Mouse (Mus musculus): ENCODE results near the gene Sema4c. TPM values are rescaled to one million over a fixed set of nuclear protein-coding genes. Genes with fewer than 3 reads are reported as not detected.

Gene Sema4c
- polyA plus RNA-seq, 1 experiment: 20.6 TPM

DNA sequence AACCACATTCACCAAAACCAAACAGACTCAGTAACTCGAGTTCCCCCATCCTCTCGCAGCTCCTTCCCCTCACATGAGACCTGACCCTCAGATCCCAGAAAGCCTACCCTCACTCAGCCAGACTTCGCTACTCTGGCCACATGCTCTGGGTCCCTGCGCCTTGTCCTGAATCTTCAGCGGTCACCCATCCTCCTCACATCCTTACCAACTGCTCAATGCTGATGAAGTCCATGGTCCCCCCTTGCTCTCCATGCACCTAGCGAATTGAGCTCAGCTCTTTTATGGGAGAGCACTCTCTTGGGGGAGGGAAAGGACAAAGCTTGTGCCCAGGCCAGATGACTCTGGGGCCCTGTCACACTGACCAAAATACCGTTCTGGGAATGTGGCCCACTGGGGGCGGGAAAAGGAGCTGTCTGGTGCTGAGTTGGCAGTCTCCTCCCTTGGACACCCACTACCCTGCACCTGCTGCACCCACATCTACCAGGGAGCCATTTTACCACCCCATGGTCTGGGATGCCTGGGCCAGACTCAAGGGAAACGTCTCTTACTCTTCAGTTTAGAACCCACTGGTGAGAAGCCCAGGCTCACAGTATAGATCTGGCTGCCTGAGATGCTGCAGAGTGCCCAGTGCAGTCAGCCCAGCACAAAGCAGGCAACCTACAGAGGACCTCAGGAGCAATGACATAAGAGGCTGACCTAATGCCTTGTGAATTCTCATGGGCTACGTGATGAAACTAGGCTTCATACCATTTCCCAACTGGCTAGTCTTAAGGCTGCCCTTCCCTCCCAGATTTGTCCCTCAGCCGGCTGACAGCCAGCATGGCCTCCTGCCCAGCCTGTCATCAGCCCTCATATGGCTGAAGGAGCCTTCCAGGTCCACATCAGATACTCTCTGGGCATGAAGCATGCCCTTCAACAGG, 22.4 kb downstream of the Sema4c start:
- no peak for DNase-seq (ENCODE audit: low read depth)

DNA sequence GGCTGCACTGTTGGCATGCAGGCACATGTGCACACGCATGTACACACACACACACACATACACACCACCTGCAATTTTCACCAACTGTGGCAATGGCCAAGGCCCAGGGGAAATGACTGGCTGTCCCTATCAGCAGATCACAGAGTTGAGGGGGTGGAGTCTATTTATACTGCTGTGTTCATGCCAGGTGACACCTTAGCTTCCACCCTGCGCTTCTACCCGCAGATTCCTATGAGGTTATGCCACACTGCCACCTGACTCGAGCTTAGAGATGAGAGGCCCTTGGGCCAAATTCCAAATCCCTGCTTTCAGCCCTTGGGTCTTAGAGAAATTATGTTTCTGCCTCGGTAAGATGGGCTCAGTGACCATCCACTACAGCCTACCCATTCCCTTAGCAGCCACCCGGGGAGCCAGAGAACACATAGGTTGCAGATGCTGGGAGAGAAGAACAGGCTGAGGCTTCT, 23.5 kb downstream of the Sema4c start:
- no peak for DNase-seq (ENCODE audit: low read depth)

DNA sequence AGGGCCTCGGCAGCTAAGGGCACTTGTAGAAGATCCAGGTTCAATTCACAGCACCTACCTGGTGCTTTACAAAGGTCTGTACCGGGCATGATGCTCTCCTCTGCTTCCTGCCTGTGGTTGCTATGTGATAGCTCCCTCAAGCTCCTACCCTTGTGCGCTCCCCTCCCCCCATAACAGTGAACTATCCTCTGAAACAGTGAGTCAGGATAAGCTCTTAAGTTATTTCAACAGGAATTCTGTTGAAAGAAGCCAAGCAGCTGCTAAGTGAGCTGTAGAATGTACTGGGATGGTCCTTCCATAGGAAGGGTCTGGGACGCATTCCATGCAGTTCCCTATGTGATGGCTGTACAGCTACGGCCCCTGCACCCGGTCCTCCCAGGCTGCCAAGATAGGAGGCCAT, 24.6 kb downstream of the Sema4c start:
- no peak for DNase-seq (ENCODE audit: low read depth)

DNA sequence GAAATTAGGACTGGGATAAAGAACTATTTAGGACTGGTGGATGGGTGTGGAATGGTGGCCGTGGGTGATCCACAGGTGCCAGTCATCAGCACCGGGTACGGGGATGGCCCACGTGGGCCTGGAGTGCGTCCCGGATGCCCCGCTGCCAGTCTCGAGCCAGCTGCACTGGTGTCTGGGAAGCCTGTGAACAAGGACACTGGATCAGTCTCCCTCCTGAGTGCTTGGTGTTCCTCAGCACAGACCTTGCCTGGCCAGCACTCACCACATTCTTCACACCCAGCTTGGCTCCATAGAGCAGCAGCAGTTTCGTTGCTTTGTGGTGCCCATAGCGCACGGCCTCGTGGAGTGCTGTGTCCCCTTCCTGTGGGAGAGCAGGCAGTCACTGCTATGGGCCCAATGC, 26.7 kb downstream of the Sema4c start:
- DNase-seq (ENCODE audit: low read depth): no peak

DNA sequence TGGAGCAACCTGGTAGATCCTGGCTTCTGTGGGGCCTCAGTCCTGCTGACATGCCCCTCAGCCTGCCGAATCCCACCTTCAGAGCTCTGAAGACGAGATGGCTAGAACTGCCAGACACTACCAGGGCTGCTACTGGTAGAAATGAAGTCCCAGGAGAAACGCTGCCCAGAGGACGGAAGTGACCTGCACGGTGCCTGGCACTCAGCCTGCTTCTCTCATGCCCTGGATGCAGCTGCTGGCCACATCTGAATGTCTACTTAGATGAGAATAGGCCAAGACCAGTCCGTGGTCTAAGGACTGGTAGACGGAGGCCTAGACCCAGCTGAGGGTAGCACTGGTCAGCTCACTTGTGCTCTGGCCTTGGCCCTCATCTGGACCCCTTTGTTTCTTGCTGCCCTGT, 27.2 kb downstream of the Sema4c start:
- DNase-seq (ENCODE audit: low read depth): no peak

DNA sequence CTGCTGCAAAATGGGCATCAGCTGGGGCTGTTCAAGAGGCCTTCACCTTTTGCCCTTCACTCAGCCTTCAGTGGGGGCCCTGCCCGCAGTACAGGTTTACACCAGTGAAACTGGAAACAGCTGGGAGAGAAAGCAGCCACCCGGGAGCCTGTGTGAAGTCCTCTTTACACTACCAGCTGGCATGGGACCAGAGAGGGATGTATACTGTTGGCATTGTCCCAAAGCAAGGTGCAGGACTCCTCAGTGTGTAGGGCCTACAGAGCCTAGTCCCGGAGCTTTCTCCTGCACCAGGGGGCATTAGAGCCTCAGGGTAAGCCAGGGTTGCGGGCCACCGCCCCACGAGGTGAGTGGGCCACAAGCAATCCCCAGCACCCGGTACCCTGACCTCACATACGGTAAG, 27.7 kb downstream of the Sema4c start:
- DNase-seq (ENCODE audit: low read depth): no peak

DNA sequence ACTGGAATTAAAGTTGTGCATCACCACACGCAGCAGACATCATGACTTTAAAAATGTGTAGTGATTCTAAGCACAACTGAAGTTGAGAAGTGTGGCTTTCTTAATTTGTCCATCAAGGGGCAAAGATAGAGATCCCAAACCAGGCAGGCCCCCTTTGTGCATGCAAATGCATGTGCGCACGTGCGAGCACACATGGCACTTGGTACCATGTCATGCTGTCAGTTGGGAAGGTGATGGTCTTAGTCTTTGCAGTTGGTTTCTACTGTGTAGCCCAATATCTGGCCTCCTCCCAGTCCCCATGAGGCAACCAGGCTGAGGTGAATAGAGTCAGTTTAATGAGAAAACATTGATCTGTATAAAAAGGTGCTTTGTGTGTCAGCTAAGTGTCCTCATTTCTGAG, 28.3 kb downstream of the Sema4c start:
- DNase-seq (ENCODE audit: low read depth): no peak

DNA sequence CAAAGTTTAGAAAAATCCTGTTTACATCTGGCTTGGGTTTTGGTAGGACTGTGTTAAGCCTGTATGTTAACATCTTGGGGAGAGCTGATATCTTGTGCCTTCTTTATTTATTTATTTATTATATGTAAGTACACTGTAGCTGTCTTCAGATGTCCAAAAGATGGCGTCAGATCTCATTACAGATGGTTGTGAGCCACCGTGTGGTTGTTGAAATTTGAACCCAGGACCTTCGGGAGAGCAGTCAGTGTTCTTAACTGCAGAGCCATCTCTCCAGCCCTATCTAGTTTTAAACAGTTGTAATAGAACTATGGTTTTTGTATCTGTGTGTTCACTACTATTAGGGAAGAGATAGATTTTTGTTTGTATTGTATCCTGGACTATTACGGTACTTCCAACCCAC, 28.9 kb downstream of the Sema4c start:
- no peak for DNase-seq (ENCODE audit: low read depth)

DNA sequence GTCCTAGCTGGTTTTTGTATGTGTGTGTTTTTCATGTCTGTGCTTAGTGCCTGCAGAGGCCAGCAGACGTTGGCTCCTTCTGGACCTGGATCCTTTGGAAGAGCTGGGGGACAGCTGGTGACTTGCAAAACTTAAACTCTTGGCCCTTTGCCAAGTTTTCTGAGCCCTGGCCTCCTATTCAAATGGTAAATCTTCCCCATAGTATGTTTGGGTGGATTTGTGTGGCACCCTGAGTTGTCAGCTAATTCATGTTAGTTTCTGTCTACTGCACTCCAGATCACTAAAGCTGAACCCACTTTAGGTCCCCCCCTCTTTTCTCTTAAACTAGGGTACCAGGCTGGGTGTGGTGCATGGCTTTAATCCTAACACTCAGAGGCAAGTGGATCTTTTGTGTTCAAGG, 29.8 kb downstream of the Sema4c start:
- no peak for DNase-seq (ENCODE audit: low read depth)

DNA sequence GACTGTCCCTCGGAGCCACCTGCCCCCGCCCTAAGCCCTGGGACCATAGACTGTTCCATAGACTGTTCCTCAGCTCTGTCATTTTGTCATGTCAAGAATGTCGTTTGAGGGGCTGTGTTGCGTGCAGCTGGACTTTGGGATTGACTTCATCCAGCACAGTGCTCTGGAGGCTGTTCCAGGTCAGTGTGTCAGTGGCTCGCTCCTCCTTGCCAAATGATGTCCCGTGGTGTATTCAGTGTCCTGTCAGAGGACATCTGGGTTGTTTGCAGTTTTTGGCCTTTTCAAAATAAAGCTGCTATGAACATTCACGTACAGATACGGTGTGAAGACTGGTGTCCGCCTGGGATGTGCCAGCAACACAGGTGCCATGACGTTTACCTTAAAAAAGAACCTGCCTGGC, 31.2 kb downstream of the Sema4c start:
- DNase-seq (ENCODE audit: low read depth): no peak

DNA sequence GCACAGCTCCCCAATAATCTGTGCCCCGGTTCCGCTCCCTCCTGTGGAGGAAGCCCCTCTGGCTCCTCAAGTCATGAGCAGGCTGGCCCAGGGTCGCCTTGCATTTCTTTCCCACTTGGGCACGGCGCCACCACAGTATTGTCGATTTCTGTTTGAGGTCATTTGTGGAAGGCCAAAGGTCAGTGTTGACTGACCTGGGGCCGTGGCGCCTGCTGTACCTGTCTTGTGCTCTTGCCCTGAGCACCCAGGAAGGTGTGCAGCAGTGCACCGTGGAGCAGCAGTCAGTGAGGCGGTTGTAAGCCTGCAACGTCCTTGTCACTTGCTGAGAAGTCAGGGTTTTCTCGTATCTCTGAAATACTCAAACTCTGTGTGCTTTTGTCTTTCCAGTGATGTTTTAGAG, 32.4 kb downstream of the Sema4c start:
- no peak for DNase-seq (ENCODE audit: low read depth)

DNA sequence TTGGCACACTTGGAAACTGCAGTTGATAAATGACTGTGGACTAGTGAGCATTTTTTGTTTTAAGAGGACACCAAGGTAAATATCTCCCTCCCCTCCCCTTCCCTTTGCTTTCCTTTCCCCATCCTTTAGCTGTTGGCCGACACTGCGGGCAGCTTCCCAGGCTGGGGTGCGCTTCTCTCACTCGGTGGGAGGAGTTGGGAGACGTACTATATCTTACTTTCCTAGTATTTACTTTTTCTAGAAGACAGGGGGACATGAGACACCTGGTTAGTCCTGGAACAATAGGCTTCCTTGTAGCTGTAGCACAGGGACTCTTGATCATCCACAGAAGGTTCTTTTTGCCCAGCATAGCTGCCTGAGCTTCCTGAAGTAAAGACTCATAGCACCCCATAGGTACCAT, 34.1 kb downstream of the Sema4c start:
- DNase-seq (ENCODE audit: low read depth): no peak

DNA sequence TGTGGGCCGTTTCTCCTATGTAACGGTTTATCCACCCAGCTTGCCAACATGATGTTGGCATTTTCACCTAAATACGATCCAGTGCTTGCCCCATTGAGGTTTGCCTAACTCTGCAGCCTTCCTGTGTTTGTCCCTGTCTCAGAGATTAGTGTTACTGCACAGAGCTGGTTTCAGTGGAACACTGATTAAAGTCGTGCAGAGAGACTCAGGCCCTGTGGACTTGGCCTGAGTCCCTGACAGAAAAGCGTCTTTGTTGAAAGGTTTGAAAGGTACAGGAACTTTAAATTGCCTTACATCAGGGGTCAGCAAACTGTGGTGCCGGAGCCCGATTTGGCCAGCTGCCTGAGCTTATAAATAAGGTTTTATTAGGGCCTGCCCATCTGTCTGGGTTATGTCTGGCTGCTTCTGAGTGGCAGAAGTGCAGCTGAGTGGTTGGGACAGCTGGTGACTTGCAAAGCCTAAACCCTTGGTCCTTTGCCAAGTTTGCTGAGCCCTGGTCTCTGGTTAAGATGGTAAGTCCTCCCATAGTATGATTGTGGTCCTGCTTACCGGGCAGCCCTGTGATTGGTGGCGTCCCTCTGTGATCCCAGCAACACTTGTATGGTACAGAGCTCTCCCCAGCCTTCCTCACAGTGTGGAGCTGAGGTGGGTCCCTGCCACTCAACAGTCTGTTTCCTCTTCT, 34.7 kb downstream of the Sema4c start:
- DNase-seq (ENCODE audit: low read depth): no peak

DNA sequence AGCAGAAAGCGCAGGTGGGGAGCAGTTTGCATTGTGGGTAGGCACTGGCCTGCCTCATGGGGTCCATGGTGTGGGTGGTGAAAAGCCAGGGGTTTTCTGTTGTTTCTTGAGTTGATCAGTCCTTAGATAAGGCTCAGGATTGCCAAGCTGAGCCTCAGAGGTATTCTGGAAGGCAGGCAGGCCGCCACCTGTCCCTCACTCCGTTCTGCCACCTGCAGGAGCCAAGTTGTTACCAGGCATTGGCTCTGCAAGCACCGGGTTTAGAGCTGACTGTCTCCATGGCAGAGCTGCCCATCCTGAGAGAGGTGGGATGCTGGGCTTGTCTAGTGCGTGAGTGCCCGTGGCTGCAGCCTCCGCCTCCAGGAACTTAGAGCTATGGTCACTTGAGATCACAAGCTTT, 35.9 kb downstream of the Sema4c start:
- no peak for DNase-seq (ENCODE audit: low read depth)

DNA sequence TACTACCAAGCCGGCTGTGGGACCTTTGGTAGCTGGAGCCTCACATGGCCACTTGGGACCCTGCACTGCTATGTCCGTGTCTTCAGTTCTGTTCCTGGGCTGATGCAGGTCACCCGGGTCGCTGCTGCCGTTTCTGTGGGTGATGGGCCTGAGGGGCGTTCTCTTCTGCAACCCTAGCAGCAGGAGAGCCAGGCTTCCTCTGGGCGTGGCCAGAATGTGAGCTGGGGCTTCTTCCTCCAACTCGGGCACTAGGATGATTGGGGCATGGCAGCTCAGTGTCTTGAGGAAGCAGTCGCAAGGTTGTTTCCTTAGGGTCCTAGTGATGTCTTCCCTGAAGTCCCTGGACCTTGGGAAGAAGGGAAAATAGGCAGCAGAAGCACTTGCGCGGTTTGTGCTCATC, 38.5 kb downstream of the Sema4c start:
- no peak for DNase-seq (ENCODE audit: low read depth)

DNA sequence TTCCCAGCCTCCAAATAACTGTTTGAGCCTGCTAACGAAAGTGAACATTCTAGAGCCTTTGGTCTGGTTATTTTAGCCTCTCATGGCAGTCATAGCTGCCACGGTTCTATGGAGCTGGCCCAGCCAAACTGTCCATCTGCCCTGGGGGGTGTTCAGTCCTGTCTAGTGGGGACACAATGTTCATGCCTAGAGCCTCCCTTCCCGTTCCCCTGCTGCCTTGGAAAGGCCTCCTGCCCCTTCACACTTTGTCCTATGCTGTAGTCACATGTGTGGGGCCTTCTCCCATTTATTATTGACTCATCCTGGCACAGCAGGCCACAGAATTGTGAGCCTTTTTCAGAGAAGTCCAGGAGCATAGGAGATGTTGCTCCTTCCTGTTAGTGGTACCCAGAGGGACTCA, 39.9 kb downstream of the Sema4c start:
- DNase-seq (ENCODE audit: low read depth): no peak

DNA sequence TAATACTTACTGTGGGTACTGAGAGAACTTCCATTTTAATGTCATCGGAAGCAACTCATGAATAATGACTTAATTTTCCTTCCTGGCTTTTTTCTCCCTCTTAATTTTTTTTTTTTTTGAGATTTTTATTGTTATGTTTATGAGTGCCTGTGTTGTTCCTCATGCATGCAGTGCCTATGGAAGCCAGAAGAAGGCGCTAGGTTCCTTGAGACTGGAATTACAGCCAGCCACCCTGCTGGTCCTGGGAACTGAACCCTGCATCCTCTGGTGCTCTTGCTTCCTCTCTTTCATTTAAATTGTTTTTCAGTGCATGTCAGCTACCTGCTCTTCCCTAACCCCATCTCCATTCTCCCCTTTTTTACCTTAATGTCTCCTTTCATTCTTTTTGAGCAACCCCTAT, 44.4 kb downstream of the Sema4c start:
- DNase-seq (ENCODE audit: low read depth): no peak

DNA sequence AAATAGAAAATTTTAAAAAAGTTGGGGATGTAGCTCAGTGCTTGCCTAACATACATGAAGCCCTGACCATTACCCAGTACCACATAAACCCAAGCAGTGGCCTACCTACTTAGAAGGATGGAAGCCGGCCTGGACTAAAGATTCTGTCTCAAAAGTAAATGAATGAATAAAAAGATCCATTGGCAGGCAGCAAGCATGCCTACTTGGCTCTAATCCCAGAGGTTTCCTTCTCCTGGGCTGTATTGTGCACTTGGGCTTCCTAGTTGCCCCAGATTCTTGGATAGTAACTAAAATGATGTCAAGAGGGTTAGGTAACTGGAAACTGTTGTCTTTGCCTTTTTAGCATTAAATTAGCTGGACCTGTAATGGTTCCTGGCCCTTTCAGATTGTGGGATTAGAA, 44.8 kb downstream of the Sema4c start:
- DNase-seq (ENCODE audit: low read depth): no peak

DNA sequence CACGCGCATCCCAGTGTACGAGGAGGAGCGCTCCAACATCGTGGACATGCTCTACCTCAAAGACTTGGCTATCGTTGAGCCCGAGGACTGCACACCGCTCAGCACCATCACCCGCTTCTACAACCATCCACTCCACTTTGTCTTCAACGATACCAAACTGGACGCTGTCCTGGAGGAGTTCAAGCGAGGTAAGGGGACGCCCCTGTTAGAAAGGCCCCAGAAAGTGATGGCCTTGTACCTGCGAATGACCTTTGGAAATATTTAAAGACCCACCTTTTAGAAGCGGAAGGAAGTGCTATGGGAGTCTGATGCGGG, 45.2 kb downstream of the Sema4c start:
- DNase-seq (ENCODE audit: low read depth): no peak

DNA sequence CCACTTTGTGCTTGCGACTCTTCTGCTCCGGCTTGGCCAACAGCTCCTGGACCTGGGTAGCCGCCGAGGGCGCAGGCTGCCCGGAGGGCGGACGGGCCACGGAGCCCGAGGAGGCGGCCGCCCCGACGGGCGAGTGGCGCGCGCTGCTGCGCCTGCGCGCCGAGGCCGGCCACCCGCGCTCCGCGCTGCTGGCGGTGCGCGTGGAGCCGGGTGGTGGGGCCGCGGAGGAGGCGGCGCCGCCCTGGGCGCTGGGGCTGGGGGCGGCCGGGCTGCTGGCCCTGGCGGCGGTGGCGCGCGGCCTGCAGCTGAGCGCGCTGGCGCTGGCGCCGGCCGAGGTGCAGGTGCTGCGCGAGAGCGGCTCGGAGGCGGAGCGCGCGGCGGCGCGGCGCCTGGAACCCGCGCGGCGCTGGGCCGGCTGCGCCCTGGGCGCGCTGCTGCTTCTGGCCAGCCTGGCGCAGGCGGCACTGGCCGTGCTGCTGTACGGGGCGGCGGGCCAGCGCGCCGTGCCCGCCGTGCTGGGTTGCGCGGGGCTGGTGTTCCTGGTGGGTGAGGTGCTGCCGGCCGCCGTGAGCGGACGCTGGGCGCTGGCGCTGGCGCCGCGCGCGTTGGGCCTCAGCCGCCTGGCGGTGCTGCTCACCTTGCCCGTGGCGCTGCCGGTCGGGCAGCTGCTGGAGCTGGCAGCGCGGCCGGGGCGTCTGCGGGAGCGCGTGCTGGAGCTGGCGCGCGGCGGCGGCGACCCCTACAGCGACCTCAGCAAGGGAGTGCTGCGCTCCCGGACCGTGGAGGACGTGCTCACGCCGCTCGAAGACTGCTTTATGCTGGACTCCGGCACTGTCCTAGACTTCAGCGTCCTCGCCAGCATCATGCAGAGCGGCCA, 45.8 kb downstream of the Sema4c start:
- no peak for DNase-seq (ENCODE audit: low read depth)

DNA sequence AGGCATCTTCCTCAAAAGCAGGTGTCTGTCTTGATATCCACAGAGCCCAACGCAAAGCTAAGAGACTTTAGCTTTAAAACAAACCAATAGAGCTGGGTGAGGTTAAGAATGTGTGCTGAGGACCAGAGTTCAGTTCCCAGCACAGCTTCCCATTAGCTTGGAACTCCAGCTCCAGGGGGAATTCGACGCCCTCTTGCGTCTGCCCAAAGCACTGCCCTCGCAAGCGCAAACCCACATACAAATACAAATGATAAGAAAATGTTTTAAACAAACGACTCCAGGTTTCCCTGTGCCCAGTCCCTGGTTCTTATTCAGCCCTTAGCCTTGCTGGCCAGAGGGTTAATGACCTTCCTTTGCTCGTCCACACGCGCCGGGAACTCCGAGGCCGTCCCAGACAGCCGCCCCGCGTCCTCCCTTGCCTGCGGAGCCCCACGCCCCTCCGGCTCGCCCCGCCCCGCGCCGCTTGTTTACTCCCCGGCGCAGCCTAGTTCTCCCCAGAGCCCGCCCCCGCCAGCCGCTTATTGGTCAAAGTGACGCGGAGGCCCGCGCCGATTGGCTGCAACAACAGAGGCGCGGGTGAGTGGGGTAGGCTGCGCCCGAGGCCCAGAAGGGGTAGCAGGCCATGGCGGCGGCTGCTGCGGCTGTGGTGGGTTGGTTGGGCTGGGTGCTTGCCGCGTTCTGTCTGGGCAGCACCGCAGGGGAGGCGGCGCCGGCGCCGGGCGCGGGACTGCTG, 46.7 kb downstream of the Sema4c start, which contains the start of gene Cnnm3:
TSS of gene Cnnm3 (plus strand) at position 579 of the 733 bp plus-strand sequence.
- DNase-seq (ENCODE audit: low read depth): no peak

DNA sequence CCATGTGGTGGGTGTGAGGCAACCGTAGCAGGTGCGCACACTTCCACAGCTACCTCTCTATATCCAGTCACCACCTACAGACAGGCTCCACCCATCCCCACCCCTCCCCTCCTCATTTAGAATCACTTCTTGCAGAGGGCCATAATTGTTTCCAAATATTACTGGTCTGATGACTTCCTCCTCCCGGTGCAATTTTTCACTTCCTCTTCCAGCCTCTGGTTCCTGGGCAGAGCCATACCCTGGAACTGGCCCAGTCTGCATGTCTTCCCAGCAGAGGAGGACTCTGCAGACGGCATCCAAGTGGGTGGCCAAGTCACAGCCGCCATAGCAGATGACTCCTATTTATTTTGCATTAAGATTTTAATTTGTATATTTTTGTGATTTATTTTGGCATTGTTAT, 49.9 kb downstream of the Sema4c start:
- DNase-seq (ENCODE audit: low read depth): no peak
